Mouse (Mus musculus) intestine, postnatal 0 days (tissue): ENCODE results near the gene Fcor. TPM values are rescaled to one million over a fixed set of nuclear protein-coding genes. Genes with fewer than 3 reads are reported as not detected.

ENCODE experiments used
- ATAC-seq: fragments of 200-750 bp; cut with Nextera tagmentation; 2 replicates; pipeline ENCODE4 v1.8.0; 2017; ENCODE audit warnings: mild to moderate bottlenecking, moderate TSS enrichment, moderate library complexity
- H3K27ac ChIP-seq: fragments of 300-500 bp; sonication (generic); 2 replicates; pipeline ENCODE4 v1.5.1; 2014; ENCODE audit warnings: mild to moderate bottlenecking, low read depth, low read length, moderate library complexity
- H3K27me3 ChIP-seq: fragments of 300-500 bp; sonication (generic); replicated peaks from 2 replicates; pipeline ENCODE4 v1.6.1; 2014; ENCODE audit warnings: low read length, mixed read lengths; ENCODE audit not compliant: control insufficient read depth, insufficient read depth
- H3K36me3 ChIP-seq: fragments of 300-500 bp; sonication (generic); 2 replicates; pipeline ENCODE4 v1.6.1; 2014; ENCODE audit warnings: mild to moderate bottlenecking, moderate library complexity; ENCODE audit not compliant: control insufficient read depth, insufficient read depth
- H3K4me1 ChIP-seq: fragments of 300-500 bp; sonication (generic); replicated peaks from 2 replicates; pipeline ENCODE4 v1.6.1; 2014; ENCODE audit warnings: antibody characterized with exemption, low read length, mixed read lengths; ENCODE audit not compliant: control insufficient read depth, insufficient read depth
- H3K4me2 ChIP-seq: fragments of 300-500 bp; sonication (generic); replicated peaks from 2 replicates; pipeline ENCODE4 v1.6.1; 2014; ENCODE audit warnings: low read depth, mild to moderate bottlenecking, moderate library complexity
- H3K4me3 ChIP-seq: fragments of 300-500 bp; sonication (generic); 2 replicates; pipeline ENCODE4 v1.5.1; 2014; ENCODE audit warnings: low read depth, low read length
- H3K9ac ChIP-seq: fragments of 300-500 bp; sonication (generic); 2 replicates; pipeline ENCODE4 v1.6.1; 2014; ENCODE audit warnings: mild to moderate bottlenecking, low read depth, low read length
- H3K9me3 ChIP-seq: fragments of 300-500 bp; sonication (generic); 2 replicates; pipeline ENCODE4 v1.6.1; 2016; ENCODE audit warnings: mixed run types; ENCODE audit not compliant: control insufficient read depth
- CTCF ChIP-seq: sonication (generic); IDR thresholded peaks from 2 replicates; pipeline ENCODE4 v1.5.1; 2016; ENCODE audit warnings: low read depth, mild to moderate bottlenecking, control low read depth, antibody characterized with exemption, moderate library complexity
- WGBS: fragments of 180-500 bp; shearing (Covaris S2); extraction: QIAGEN DNeasy Blood & Tissue Kit; methylation state at CpG from one replicate; pipeline ENCODE4 v1.1.7; 2014; 5-methylcytosine and 5-hydroxymethylcytosine counted together
- polyA plus RNA-seq: library from polyadenylated mRNA; unstranded; fragments of >200 nt; fragmentation: Nextera tagmentation; extraction: Ambion mirVana; gene quantifications from 2 replicates; pipeline ENCODE4 v1.2.1, GENCODE M21; 2015

Gene Fcor
- polyA plus RNA-seq, 1 experiment from 2014 or later: 2.8 TPM

- no peaks in the 10 kb centered on the region for H3K36me3 ChIP-seq
- H3K9me3 ChIP-seq: no peaks in the 10 kb centered on the region
- H3K4me1 ChIP-seq: no peaks in the 10 kb centered on the region; the same call in 1 of the 2 replicates
- H3K27me3 ChIP-seq: no peaks in the 10 kb centered on the region
- H3K4me2 ChIP-seq: no peak overlapping the region
- ATAC-seq: no peak
- no peak overlapping the region for H3K9ac ChIP-seq
- no peak overlapping the region for H3K4me3 ChIP-seq
- no peak overlapping the region for H3K27ac ChIP-seq
- 64% methylated on average over 2 of the region's 2 CpGs for WGBS
- TF ChIP-seq CTCF: no peak
These were observed 23.9 kb downstream of the Fcor start for GRCm38 (mm10) chr8:3648268-3648667.

DNA sequence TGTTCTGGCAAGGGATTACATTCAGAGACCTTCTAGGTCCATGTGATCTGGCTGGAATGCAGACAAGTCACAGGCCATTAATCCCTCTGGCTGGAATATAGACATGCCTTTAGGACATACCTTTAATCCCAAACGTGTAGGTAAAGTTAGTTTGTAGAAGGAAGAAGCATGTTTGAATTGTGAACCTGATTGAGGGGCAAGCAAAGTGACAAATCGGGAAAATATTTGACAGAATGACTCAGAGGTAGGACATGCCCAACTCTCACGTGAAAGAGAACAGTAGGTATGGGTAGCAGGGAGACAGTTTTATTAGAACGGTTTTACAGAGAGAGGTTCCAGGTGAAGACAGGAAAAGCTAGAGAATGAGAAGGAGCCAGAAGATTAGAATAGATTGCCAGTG is 24.6 kb downstream of the Fcor start:
- no peak for ATAC-seq
- no peak overlapping the region for H3K27ac ChIP-seq
- H3K4me2 ChIP-seq: no peak overlapping the region
- 64% methylated on average over 4 of the region's 4 CpGs for WGBS
- H3K9me3 ChIP-seq: no peaks in the 10 kb centered on the region
- H3K4me1 ChIP-seq: no peaks in the 10 kb centered on the region; the same call in 1 of the 2 replicates
- no peaks in the 10 kb centered on the region for H3K27me3 ChIP-seq
- H3K4me3 ChIP-seq: no peak overlapping the region
- TF ChIP-seq CTCF: no peak
- 0 out of 2 replicates have a peak, but pooled peaks cover 3% of the 10 kb centered on the region for H3K36me3 ChIP-seq
- H3K9ac ChIP-seq: no peak overlapping the region

DNA sequence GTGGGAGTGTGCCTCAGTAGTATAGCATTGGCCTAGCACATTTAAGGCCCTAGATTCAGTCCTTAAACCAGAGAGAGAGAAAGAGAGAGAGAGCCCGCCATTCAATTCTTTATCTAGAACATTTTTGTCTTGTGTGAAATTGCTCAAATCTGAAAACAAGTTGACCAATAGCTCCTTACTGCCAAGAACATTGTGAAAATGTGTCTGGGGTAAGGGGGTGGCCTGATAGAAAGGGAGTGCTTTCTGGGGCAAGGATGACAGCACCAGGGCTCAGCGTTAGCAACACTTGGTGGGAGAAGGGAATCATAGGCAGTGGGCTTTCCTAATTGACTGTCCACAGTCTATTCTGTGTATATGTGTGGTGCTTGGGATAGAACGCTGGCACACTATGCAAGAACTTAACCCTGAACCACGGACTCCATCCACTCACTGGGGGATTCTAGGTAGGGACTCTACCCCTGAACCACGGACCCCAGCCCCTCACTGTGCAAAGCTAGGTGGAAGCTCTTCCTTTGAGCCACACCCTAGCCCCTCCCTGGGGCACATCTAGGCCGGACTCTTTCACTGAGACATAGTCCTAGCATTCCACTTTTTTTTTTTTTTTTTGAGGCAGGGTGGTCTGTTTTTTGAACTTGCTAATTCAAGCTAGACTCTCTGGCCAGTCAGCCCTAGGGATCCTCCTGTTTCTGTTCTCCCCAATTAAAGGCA is 25.2 kb downstream of the Fcor start:
- H3K4me2 ChIP-seq: no peak overlapping the region
- ATAC-seq: no peak
- H3K4me1 ChIP-seq: no peaks in the 10 kb centered on the region; the same call in 1 of the 2 replicates
- H3K9ac ChIP-seq: no peak overlapping the region
- no peaks in the 10 kb centered on the region for H3K27me3 ChIP-seq
- H3K27ac ChIP-seq: no peak overlapping the region
- 0 out of 2 replicates have a peak, but pooled peaks cover 8% of the 10 kb centered on the region for H3K36me3 ChIP-seq
- no peaks in the 10 kb centered on the region for H3K9me3 ChIP-seq
- no peak for TF ChIP-seq CTCF
- 78% methylated on average over 6 of the region's 6 CpGs for WGBS
- no peak overlapping the region for H3K4me3 ChIP-seq

DNA sequence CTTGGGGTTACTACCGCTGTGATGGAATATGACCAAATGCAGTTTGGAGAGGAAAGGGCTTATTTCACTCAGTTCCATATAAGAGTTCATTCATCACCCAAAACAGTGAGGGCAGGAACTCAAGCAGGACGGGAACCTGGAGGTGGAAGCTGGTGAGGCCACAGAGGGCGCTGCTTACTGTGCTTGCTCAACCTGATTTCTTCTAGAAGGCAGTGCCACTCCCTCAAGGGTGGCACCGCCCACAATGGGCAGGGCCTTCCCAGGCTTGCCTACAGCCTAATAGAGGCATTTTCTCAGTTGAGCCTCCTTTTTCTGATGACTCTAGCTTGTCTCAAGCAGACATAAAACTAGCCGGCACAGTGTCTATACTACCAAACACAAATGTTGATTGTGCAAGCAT is 26.4 kb downstream of the Fcor start:
- no peaks in the 10 kb centered on the region for H3K9me3 ChIP-seq
- TF ChIP-seq CTCF: peak; percentile 70
- H3K36me3 ChIP-seq: peaks cover 20% of the 10 kb centered on the region; the same call in 1 of the 2 replicates
- no peak overlapping the region for H3K9ac ChIP-seq
- no peak overlapping the region for H3K4me2 ChIP-seq
- H3K27me3 ChIP-seq: no peaks in the 10 kb centered on the region
- no peak overlapping the region for H3K27ac ChIP-seq
- no peak overlapping the region for H3K4me3 ChIP-seq
- WGBS: 11% methylated on average over 5 of the region's 5 CpGs
- ATAC-seq: peak; percentile 82
- H3K4me1 ChIP-seq: no peaks in the 10 kb centered on the region; the same call in 1 of the 2 replicates

GRCm38 (mm10) chr8:3631478-3631875 is 40.7 kb downstream of the Fcor start:
- Histone ChIP-seq H3K9me3 (no peaks in the 10 kb centered on the region), H3K36me3 (peaks cover 28% of the 10 kb centered on the region), H3K27ac (peak overlapping the region; percentile 84), H3K27me3 (no peaks in the 10 kb centered on the region), H3K9ac (peak overlapping the region; percentile 85), H3K4me2 (peak overlapping the region; percentile 78), H3K4me3 (peak overlapping the region; percentile 81), H3K4me1 (no peaks in the 10 kb centered on the region; the same call in 1 of the 2 replicates)
- no peak for TF ChIP-seq CTCF
- WGBS: 8% methylated on average over 8 of the region's 8 CpGs
- ATAC-seq: peak; percentile 39

DNA sequence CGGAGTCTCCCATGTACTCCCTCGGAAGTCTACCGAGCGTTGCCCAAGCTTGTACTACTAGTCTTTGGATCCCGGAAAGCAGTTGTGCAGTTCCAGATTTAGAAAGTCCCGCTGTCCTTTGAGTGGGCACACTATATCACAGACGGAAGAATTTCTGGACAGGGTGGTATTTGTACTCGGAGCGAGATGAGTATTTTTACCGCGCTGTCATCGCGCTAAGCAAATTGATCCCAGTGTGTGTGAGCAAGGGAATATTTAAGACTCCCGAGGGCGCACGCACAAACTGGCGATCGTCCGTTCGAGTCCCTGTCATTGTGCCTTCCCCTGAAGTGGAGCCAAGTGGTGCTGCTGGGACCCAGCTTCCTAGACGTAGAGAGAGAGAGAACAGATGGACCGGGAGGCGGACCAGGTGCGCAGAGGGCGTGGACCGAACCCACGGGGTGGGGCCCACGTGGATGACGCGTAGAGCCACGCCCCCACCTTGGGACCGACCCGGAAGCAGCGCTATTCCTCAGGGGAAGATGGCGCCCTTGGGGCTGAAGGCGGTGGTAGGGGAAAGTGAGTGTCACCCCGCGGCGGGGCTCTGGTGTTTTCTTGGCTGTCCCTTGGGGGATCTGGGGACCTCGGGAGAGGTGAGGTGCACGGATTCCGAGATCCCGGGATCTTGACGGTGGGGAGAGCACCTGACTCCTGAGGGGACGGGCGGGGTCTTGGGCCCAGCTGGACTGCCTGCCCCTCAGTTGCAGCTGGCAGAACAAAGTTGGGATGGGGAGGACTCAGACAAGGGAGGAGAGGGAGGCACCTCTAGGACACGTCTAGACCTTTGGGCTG is 41.3 kb downstream of the Fcor start, which contains the start of gene Stxbp2:
Gene Stxbp2, plus strand, starts transcription at position 309 of the 831 bp plus-strand sequence.
- 0 out of 2 replicates have a peak, but pooled peaks have one; percentile 9 for TF ChIP-seq CTCF

More for the DNA sequence above, 41.3 kb downstream of the Fcor start, which contains the start of gene Stxbp2:
- WGBS: 4% methylated on average over 47 of the region's 47 CpGs
- Histone ChIP-seq H3K27me3 (no peaks in the 10 kb centered on the region), H3K27ac (peak within 1 kb of the TSS; percentile 84), H3K36me3 (peaks cover 22% of the 10 kb centered on the region), H3K9ac (peak within 1 kb of the TSS; percentile 85), H3K4me1 (no peaks in the 10 kb centered on the region; the same call in 1 of the 2 replicates), H3K4me3 (peak within 1 kb of the TSS; percentile 81), H3K4me2 (peak within 1 kb of the TSS; percentile 78), H3K9me3 (no peaks in the 10 kb centered on the region)
- peak; percentile 92 for ATAC-seq
